Mouse (Mus musculus): Measurements from ENCODE around the gene Fdxr.
A peak's percentile ranks its signal among the peaks of the same experiment; 100 is the strongest.

- peak; percentile 66 for TF ChIP-seq CTCF (IDR thresholded peaks at IDR 0.05; ENCODE audit: low read depth, low read length)
- TF ChIP-seq POLR2A (IDR thresholded peaks at IDR 0.05; ENCODE audit: extremely low read depth, insufficient read depth, low read length): no peak
Measured at GRCm38 (mm10) chr11:115249721-115250404, 27.0 kb downstream of the Fdxr start.

All from liver, adult 2 months (tissue).